Mouse (Mus musculus) midbrain, embryonic 12.5 days (tissue): ENCODE data around the gene Plbd2. TPM values are rescaled to one million over a fixed set of nuclear protein-coding genes. Genes with fewer than 3 reads are reported as not detected.

Source experiments
- ATAC-seq: fragments of 200-750 bp; cut with Nextera tagmentation; 2 replicates; pipeline ENCODE4 v1.8.0; 2017; ENCODE audit warnings: low read depth, moderate TSS enrichment, moderate library complexity; ENCODE audit not compliant: low FRiP score
- H3K27ac ChIP-seq: fragments of 300-500 bp; sonication (generic); replicated peaks from 2 replicates; pipeline ENCODE4 v1.5.1; 2016; ENCODE audit warnings: mild to moderate bottlenecking
- H3K27me3 ChIP-seq: fragments of 300-500 bp; sonication (generic); 2 replicates; pipeline ENCODE4 v1.6.1; 2016; ENCODE audit warnings: mild to moderate bottlenecking
- H3K36me3 ChIP-seq: fragments of 300-500 bp; sonication (generic); 2 replicates; pipeline ENCODE4 v1.6.1; 2016
- H3K4me1 ChIP-seq: fragments of 300-500 bp; sonication (generic); 2 replicates; pipeline ENCODE4 v1.6.1; 2016
- H3K4me2 ChIP-seq: fragments of 300-500 bp; sonication (generic); replicated peaks from 2 replicates; pipeline ENCODE4 v1.6.1; 2016; ENCODE audit warnings: mild to moderate bottlenecking, moderate library complexity
- H3K4me3 ChIP-seq: fragments of 300-500 bp; sonication (generic); 2 replicates; pipeline ENCODE4 v1.5.1; 2016; ENCODE audit warnings: mild to moderate bottlenecking
- H3K9ac ChIP-seq: fragments of 300-500 bp; sonication (generic); replicated peaks from 2 replicates; pipeline ENCODE4 v1.6.1; 2016; ENCODE audit warnings: mild to moderate bottlenecking, moderate library complexity
- H3K9me3 ChIP-seq: fragments of 300-500 bp; sonication (generic); 2 replicates; pipeline ENCODE4 v1.6.1; 2016; ENCODE audit warnings: mild to moderate bottlenecking
- WGBS: fragments of 180-500 bp; shearing (Covaris S2); methylation state at CpG from one replicate; pipeline ENCODE4 v1.1.7; 2016; 5-methylcytosine and 5-hydroxymethylcytosine counted together
- polyA plus RNA-seq: library from polyadenylated mRNA; unstranded; fragments of >200 nt; fragmentation: Nextera tagmentation; extraction: Ambion mirVana; gene quantifications from 2 replicates; pipeline ENCODE4 v1.2.1, GENCODE M21; 2016

The Plbd2 gene
- 31.5 and 36.2 TPM in 2 replicates for polyA plus RNA-seq

DNA sequence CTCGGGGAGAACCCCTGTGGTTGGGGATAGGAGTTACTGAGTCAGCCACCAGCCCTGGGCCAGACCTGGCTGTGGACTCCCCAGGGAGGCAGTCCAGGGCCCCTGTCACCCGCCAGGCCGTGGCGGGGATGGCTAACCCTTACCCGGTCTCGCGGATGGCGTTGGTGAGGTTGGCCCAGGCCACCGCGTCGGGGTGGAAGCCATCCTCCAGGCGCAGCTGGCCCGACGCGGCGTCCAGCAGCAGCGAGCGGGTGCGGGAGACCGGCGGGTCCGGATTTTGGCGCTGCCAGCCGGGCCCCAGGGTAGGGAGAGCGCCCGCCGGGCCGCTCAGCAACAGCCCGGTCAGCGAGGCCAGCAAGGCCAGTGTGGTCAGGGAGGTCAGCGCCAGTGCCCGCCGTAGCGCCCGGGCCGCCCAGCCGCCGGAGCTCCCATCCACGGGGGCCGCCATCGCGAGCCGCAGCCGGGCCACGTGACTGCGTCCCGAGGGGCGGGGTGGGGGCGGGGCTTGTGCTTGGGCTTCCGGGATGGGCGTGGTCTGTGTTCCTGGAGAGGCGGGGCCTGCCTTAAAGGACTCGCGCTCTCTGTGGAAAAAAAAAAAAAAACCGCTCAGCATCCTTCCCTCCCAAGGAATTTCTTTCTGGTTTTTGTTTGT lies at the start of gene Plbd2:
Gene Plbd2, minus strand, starts transcription at position 482 of the 652 bp plus-strand sequence.
- peak; percentile 75 for ATAC-seq
- Histone ChIP-seq H3K36me3 (peaks cover 7% of the 10 kb centered on the region), H3K27ac (0 out of 2 replicates have a peak within 1 kb of the TSS, but pooled peaks have one; percentile 20), H3K4me1 (peaks cover 11% of the 10 kb centered on the region), H3K27me3 (peaks cover 6% of the 10 kb centered on the region; the same call in 1 of the 2 replicates), H3K9me3 (no peaks in the 10 kb centered on the region), H3K4me2 (peak within 1 kb of the TSS; percentile 89), H3K4me3 (peak within 1 kb of the TSS; percentile 84), H3K9ac (peak within 1 kb of the TSS; percentile 90)
- WGBS, result under 1% methylated on average over 48 of the region's 55 CpGs

DNA sequence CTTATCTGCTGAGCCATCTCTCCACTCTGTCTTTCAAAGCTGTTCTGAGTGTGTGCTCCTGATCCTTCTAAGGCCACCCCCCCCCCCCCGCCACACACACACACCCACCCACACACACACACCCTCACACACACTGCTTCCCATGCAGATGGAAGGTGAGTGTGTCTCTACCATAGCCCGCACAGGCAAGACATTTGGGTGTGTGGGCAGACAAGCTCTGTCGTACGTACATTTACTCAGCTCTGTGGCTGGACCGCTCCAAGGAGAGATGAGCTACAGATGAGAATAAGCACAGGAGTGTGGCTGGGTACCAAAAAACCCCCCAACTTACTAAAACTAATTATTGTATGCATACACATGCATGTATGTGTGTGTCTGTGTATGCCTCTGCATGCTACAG lies 47.2 kb upstream of the Plbd2 start:
- Histone ChIP-seq H3K9me3 (no peaks in the 10 kb centered on the region), H3K9ac (no peak overlapping the region), H3K36me3 (peaks cover 37% of the 10 kb centered on the region), H3K27ac (no peak overlapping the region), H3K27me3 (no peaks in the 10 kb centered on the region), H3K4me1 (no peaks in the 10 kb centered on the region), H3K4me2 (no peak overlapping the region), H3K4me3 (no peak overlapping the region)
- ATAC-seq, result no peak
- WGBS, result 96% methylated on average over 5 of the region's 5 CpGs

- Histone ChIP-seq H3K36me3 (peaks cover 32% of the 10 kb centered on the region; the same call in 1 of the 2 replicates), H3K27ac (no peak overlapping the region), H3K4me3 (no peak overlapping the region), H3K9ac (no peak overlapping the region), H3K9me3 (no peaks in the 10 kb centered on the region), H3K27me3 (no peaks in the 10 kb centered on the region), H3K4me2 (no peak overlapping the region), H3K4me1 (no peaks in the 10 kb centered on the region)
- no peak for ATAC-seq
- WGBS, result 84% methylated on average over 5 of the region's 5 CpGs
Observed at GRCm38 (mm10) chr5:120550137-120550536, 46.7 kb upstream of the Plbd2 start.

GRCm38 (mm10) chr5:120548236-120548850 lies 44.9 kb upstream of the Plbd2 start:
- no peak for ATAC-seq
- H3K36me3 ChIP-seq, result peaks cover 23% of the 10 kb centered on the region
- no peaks in the 10 kb centered on the region for H3K4me1 ChIP-seq
- no peak overlapping the region for H3K4me3 ChIP-seq
- H3K27ac ChIP-seq, result no peak overlapping the region
- H3K9ac ChIP-seq, result no peak overlapping the region
- WGBS, result 80% methylated on average over 11 of the region's 11 CpGs
- no peaks in the 10 kb centered on the region for H3K27me3 ChIP-seq
- H3K4me2 ChIP-seq, result no peak overlapping the region
- H3K9me3 ChIP-seq, result no peaks in the 10 kb centered on the region

DNA sequence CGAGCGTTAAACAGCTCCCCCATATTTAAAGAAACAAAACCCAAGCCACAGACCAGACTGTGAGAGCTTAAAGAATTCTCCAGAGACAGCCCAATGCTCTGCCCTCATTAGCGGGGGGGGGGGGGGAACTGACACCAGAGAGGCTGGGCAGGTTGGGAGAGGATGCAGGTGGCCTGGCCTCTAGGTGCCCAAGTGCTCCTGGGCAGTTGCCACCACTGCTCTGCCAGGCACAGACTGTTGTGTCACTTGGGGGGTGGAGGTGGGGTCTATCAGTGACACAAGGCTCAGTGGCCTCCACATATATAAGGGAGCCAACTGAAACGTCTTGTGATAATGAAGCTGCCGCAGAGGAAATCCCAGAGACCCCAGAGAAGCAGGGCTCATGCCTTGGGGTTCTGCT lies 33.2 kb upstream of the Plbd2 start:
- Histone ChIP-seq H3K4me1 (peaks cover 25% of the 10 kb centered on the region), H3K9me3 (no peaks in the 10 kb centered on the region), H3K27ac (no peak overlapping the region), H3K4me3 (no peak overlapping the region), H3K36me3 (peaks cover 15% of the 10 kb centered on the region), H3K4me2 (no peak overlapping the region), H3K27me3 (no peaks in the 10 kb centered on the region), H3K9ac (no peak overlapping the region)
- 67% methylated on average over 4 of the region's 5 CpGs for WGBS
- ATAC-seq, result no peak

DNA sequence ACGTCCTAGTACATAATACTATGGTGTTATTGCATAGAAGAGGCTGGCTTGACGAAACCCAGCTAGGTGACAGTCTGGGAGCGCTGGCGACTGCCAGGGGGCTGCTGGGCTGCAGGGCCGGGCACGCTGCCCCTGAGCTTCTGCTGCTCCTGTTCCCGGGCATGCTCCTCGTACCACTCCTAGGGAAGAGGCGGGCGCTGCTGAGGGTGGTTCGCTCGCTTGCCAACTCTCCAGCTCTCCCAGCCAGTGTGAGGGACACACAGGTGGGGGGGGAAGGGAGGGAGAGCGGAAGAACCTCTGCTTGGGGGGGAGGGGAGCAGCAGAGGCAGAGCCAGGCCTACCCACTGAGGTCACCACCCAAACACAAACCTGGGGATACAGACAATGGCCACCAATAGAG lies 32.6 kb upstream of the Plbd2 start:
- H3K4me2 ChIP-seq, result no peak overlapping the region
- no peak for ATAC-seq
- no peak overlapping the region; the same call in 1 of the 2 replicates for H3K9ac ChIP-seq
- H3K27me3 ChIP-seq, result no peaks in the 10 kb centered on the region
- WGBS, result 78% methylated on average over 13 of the region's 13 CpGs
- no peak overlapping the region for H3K4me3 ChIP-seq
- H3K36me3 ChIP-seq, result peaks cover 15% of the 10 kb centered on the region
- peaks cover 25% of the 10 kb centered on the region for H3K4me1 ChIP-seq
- H3K9me3 ChIP-seq, result no peaks in the 10 kb centered on the region
- 0 out of 2 replicates have a peak overlapping the region, but pooled peaks have one; percentile 20 for H3K27ac ChIP-seq

DNA sequence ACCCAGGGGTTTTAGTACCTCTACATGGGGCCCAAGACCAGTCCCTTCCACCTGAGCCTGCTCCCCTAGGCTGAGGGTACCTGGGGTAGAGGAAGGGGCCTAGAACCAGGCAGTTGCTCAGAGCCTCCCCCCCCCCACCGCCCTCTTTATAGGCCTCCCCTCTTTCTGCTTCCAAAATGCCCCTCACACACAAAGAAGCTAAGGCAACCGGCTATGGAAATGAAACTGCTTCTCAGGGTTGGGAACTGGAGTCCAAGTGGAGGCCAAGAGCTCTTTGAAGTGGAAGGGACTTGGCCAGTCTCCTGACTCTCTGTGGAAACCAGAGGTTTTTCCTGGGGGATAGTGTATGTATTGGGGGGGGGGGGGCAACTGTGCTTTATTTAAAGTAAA lies 31.3 kb upstream of the Plbd2 start:
- no peak overlapping the region for H3K4me3 ChIP-seq
- no peak overlapping the region for H3K4me2 ChIP-seq
- peaks cover 12% of the 10 kb centered on the region; the same call in 1 of the 2 replicates for H3K36me3 ChIP-seq
- H3K9me3 ChIP-seq, result no peaks in the 10 kb centered on the region
- peaks cover 25% of the 10 kb centered on the region for H3K4me1 ChIP-seq
- WGBS, result 47% methylated on average over 2 of the region's 2 CpGs
- H3K9ac ChIP-seq, result no peak overlapping the region
- H3K27ac ChIP-seq, result peak overlapping the region; percentile 20; the same call in 1 of the 2 replicates
- H3K27me3 ChIP-seq, result no peaks in the 10 kb centered on the region
- ATAC-seq, result no peak

DNA sequence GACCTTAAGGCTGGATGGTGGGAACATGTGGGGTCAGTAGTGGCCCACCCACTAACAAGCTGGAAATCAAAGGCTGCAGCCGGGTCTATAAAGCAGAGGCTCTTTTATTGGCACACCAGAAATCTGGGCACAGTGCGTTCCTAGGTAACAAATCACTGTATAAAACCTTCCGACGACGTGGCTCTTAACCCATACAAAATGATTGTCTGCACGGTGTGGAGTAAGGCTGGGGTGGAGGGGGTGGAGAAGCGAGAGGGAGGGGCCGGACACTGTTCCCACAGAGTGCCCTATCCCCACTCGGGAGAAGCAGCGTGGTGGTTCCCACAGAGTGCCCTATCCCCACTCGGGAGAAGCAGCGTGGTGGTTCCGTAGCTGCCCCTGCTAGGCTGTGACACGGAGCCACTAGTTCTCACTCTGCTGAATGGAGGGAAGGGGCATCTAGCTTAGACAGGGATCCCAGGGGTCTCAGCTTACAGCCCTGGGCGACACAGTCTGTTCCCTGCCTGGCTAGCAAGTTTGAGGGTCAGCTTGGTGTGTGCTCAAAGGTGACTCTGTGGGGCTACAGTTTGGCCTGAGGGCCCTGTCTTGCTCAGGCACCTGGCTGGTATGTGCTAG lies 30.8 kb upstream of the Plbd2 start:
- H3K27me3 ChIP-seq, result no peaks in the 10 kb centered on the region
- no peak overlapping the region for H3K9ac ChIP-seq
- no peak for ATAC-seq

DNA sequence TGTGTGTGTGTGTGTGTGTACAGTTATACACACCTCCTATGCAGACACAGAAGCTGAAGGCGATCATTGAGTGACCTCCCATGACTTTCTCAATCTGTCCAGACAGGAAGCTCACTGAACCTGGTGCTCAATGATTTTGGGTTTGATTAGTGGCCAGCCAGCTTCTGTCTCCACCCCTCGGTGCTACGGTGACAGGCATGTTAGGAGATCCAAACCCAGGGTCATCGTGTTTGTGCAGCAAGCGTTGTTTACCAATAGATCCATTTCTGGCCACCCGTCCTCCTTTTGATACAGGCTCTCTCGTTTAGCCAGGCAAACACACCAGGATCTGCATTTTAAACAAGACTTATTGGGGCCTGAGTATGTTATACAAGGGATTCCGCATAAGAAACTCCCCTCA lies 28.2 kb upstream of the Plbd2 start:
- no peak overlapping the region for H3K4me2 ChIP-seq
- no peak overlapping the region for H3K27ac ChIP-seq
- no peaks in the 10 kb centered on the region for H3K9me3 ChIP-seq
- ATAC-seq, result no peak
- H3K36me3 ChIP-seq, result no peaks in the 10 kb centered on the region
- H3K4me3 ChIP-seq, result no peak overlapping the region
- WGBS, result 87% methylated on average over 8 of the region's 8 CpGs
- H3K4me1 ChIP-seq, result peaks cover 25% of the 10 kb centered on the region
- H3K9ac ChIP-seq, result no peak overlapping the region
- no peaks in the 10 kb centered on the region for H3K27me3 ChIP-seq

More for the DNA sequence above, 30.8 kb upstream of the Plbd2 start:
- H3K27ac ChIP-seq, result peak overlapping the region; percentile 20; the same call in 1 of the 2 replicates
- H3K36me3 ChIP-seq, result peaks cover 7% of the 10 kb centered on the region; the same call in 1 of the 2 replicates
- H3K9me3 ChIP-seq, result no peaks in the 10 kb centered on the region
- H3K4me3 ChIP-seq, result no peak overlapping the region
- H3K4me1 ChIP-seq, result peaks cover 25% of the 10 kb centered on the region
- WGBS, result 65% methylated on average over 15 of the region's 15 CpGs
- H3K4me2 ChIP-seq, result no peak overlapping the region

GRCm38 (mm10) chr5:120527296-120527964 lies 24.0 kb upstream of the Plbd2 start:
- no peak for ATAC-seq
- H3K4me2 ChIP-seq, result no peak overlapping the region
- no peaks in the 10 kb centered on the region for H3K9me3 ChIP-seq
- H3K4me3 ChIP-seq, result no peak overlapping the region
- WGBS, result 90% methylated on average over 16 of the region's 20 CpGs
- H3K27me3 ChIP-seq, result no peaks in the 10 kb centered on the region
- H3K9ac ChIP-seq, result no peak overlapping the region
- H3K36me3 ChIP-seq, result no peaks in the 10 kb centered on the region
- H3K27ac ChIP-seq, result no peak overlapping the region
- H3K4me1 ChIP-seq, result no peaks in the 10 kb centered on the region

GRCm38 (mm10) chr5:120526311-120526710 lies 22.9 kb upstream of the Plbd2 start:
- no peaks in the 10 kb centered on the region for H3K36me3 ChIP-seq
- no peaks in the 10 kb centered on the region for H3K4me1 ChIP-seq
- no peak for ATAC-seq
- WGBS, result 81% methylated on average over 11 of the region's 11 CpGs
- no peak overlapping the region for H3K4me2 ChIP-seq
- H3K9me3 ChIP-seq, result no peaks in the 10 kb centered on the region
- H3K9ac ChIP-seq, result no peak overlapping the region
- no peak overlapping the region for H3K4me3 ChIP-seq
- H3K27ac ChIP-seq, result no peak overlapping the region
- no peaks in the 10 kb centered on the region for H3K27me3 ChIP-seq

- H3K9ac ChIP-seq, result no peak overlapping the region
- H3K36me3 ChIP-seq, result no peaks in the 10 kb centered on the region
- no peaks in the 10 kb centered on the region for H3K4me1 ChIP-seq
- no peaks in the 10 kb centered on the region for H3K9me3 ChIP-seq
- WGBS, result 37% methylated on average over 5 of the region's 5 CpGs
- no peak overlapping the region for H3K4me2 ChIP-seq
- no peak for ATAC-seq
- no peak overlapping the region for H3K27ac ChIP-seq
- H3K27me3 ChIP-seq, result no peaks in the 10 kb centered on the region
- no peak overlapping the region for H3K4me3 ChIP-seq
Observed at GRCm38 (mm10) chr5:120525737-120526136, 22.3 kb upstream of the Plbd2 start.
